Mouse (Mus musculus): ENCODE results near the gene Dip2b. TPM values are rescaled to one million over a fixed set of nuclear protein-coding genes. Genes with fewer than 3 reads are reported as not detected.

The Dip2b gene
- 89.1 TPM for total RNA-seq (2023)

DNA sequence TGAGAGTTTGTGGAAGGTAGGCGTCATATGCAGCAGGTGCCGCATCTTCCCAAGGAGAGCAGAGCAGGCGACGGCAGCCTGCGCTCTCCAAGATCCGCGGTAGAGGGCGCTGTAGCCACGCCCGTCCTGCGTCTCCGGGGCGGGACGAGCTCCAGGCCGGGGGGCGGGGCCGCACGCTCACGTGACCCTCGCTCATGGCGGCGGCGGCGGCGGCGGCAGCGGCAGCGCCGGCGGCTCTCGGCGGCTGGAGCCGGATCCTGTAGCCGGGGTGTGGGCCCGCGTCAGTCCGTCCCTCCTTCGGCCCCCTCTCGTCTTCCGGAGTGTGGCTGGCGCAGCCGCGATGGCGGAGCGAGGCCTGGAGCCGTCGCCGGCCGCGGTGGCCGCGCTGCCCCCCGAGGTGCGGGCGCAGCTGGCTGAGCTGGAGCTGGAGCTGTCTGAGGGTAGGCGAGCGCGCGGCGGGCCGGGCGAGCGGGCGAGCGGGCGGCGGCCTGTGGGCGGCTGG, at the start of gene Dip2b:
Gene Dip2b, plus strand, starts transcription at position 195 of the 502 bp plus-strand sequence.

DNA sequence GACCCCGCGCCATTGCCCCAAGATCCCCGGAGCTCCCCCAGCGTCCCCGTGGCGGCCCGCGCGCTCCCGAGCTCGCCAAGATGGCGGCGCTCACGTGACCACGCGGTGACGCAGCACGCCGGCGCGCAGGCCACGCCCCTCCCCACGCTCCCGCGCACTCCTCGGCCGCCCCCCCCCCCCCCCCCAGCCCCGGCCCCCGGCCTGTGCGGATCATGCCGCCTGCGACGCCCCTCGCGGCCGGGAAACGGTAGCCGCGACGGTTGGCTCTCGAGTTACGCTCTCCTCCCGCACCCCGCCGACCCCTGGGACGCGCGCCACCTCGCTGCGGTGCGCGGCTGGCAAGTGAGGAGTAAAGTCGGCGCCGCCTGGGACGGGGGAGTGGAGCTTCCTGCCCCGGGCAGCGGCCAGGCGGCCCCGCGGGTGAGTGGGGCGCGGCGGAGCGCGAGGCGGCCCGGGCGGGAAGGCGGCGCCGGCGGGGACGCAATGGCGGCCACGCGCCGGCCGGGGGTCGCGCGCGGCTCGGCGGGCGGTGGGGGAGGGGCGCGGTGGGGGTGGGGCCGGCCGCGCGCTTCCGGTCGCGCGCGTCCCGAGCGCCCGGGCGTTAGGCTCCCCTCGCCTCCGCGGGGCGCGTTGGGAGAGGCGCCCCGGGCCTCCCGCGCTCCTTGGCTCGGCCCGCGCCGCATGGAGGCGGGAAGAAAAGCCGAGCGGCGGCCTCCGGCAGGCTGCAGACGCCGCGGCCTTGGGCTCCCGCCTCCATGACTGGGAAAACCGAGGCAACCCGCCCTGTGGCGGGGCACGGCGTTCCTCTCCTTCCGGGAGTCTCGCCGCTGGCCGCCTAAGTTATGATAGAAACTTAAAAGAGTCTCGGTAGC, 189.4 kb downstream of the Dip2b start, which contains the start of gene Atf1:
Gene Atf1, plus strand, starts transcription at position 157 of the 872 bp plus-strand sequence.

Other genes with a start within 250 kb of the Dip2b start
- 2.7 TPM for gene Lima1, start 163.2 kb upstream of the Dip2b start, total RNA-seq (2023)
- gene Fam186a, start 71.6 kb upstream of the Dip2b start, total RNA-seq (2023): not detected
- gene Larp4, start 68.6 kb upstream of the Dip2b start, total RNA-seq (2023): 53.3 TPM
- 102 TPM for gene Atf1, start 189.2 kb downstream of the Dip2b start, total RNA-seq (2023)
- gene Tmprss12, start 242.2 kb downstream of the Dip2b start, total RNA-seq (2023): not detected

Data from CD4-positive naive resting alpha-beta T cell, adult 57 days (primary cell).